Mouse (Mus musculus): ENCODE results near the gene Mcoln2. TPM values are rescaled to one million over a fixed set of nuclear protein-coding genes. Genes with fewer than 3 reads are reported as not detected.

Gene Mcoln2
- polyA plus RNA-seq (2015; fragmentation: Illumina TruSeq; extraction: RNeasy Lipid Tissue Mini Kit (QIAGEN cat#74804); ENCODE audit: low read depth, low replicate concordance): not detected

DNA sequence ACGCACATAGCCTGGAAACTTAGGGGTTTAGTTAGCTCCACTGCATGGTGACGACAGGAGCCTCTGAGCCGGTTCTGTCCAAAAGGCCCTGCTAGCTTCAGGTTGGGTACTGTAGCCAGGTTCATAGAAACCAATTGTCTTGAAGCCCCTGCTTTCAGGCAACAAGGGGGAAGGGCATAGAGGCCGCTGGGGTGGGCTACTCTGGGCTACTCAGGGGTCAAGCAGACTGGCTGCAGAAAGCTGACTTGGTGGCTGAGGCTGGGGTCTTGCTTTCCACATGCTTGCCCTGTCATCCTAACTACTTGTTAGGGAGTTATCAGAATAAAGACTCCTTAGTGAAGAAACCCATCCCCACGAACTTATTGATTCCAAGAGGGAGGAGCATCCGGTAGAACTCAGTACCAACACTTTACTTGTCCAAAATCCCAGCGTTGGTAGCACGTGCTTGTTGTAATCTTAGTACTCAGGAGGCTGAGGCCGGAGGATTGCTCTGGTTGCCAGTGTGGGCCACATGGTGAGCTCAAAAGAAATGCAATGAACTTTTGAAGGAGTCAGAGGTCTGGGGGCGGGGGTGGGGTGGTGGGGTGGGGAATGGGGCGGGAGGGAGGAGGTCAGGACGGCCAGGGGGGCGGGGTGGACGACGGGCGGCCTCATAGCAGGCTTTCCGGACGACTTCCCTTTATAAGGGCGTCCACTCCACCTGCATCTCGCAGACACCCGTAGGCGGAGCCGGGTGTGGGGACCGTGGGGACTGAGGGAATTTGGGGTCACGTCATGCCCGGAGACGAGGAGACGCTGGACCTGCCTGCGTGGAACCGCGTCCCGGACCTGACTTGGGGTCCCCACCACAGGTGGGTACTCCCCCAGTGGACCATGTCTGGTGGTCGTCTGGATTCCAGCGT is at the start of gene Mcoln2:
TSS of gene Mcoln2 (plus strand) at position 678 of the 902 bp plus-strand sequence.

DNA sequence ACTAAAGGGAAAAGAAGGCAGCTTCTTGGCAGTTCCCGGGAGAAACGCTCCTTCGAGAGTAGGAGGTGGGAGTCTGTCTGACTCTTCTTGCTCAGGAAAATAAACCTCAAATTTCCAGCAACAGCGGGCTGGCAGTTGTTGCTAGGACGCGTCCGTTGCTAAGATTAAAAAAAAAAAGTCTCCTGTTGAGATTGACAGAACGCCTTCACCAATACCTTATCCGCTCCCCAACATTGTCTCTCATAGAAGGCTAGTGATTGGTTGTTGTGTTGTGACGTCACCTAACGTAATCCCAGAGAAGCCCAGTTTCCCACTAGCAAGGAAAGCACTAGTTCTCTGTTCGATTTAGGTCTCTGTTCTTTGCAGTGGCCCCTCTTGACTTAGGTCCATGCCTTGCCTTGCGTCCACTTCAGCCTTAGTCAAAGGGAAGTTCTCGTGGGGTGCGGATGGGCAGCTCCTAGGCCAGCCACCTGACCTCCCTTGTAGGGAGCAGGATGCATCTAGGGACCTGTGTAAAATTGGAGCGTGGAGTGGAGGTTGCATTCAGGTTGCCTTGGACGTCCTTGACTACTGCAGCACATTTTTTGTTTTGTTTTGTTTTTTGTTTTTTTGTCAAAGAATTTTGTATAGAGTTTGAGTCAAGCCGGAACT is 41.6 kb upstream of the Mcoln2 start, which contains the start of gene Wdr63:
TSS of gene Wdr63 (minus strand) at position 210 of the 651 bp plus-strand sequence.

DNA sequence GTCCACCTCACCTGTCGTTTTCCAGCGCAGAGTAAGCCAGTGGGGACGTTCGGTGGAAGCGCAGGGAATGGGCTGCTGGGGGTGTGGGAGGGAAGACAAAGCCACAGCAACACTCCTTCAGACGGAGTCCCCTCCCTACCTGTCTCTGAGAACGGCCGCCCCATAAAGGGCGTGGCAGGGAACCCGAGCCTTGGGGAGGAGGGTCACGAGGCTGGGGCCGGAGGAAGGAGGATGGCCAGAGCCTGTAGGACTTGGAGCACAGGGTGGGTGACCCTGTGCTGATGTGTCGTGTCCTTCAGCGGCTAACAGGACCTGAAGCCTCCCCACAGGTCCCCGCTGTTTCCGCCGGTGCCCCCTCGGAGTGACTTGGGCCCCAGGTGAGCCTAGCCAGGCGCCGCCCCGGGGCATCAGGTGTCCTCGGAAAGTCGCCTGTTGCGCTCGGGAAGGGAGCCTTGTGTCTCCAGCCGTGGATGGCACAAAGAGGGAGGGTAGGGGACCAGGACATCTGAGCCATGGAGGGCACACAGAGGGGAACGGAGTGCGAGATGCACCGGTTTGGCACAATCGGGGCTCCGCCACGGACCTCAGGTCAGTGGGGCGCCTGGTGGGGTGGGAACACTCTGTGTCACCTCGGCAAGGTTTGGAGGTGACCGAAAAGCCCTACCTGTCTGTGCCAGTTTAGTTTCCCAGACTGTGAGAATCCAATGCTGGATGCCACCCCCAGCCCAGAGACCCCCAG is 32.2 kb upstream of the Mcoln2 start, which contains the start of gene Mcoln3:
TSS of gene Mcoln3 (plus strand) at position 193 of the 739 bp plus-strand sequence.

DNA sequence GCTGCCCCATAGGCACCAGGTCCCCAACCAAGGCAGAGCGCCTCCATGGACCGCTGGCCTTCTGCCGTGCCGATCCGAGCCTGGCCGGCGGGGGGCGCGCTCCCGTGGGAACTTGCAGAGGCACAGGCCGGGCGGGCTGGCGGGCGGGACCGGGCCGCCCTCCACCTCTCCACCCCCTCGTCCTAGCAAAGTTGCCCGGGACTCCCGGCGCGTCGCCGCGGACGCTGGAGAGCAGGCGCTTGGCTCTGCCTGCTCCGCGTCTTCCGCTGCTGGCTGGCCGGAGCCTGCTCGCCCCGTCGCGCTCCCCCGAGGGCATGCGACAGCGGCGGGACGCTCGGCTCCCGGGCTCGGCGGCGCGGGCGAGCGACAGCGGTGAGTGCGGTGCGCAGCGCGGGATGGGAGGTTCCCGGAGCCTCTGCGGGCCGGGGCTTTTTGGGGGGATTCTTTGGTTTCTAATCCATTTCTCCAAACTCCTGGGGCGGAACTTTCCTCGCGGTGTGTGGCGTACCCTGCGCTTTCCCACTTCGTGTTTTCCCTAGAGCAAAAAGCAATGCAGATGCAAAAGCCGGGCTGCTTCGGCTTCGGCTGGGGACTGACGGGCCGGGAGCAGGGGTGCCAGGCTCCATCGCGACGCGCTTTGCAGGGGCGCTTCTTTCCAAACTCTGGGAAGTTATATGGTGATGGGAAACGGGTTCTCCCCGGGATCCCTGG is 71.3 kb downstream of the Mcoln2 start, which contains the start of gene Lpar3:
TSS of gene Lpar3 (plus strand) at position 188 of the 711 bp plus-strand sequence.

Other genes starting within 250 kb of the Mcoln2 start
- 16.7 TPM for gene Bcl10, start 227.0 kb upstream of the Mcoln2 start, polyA plus RNA-seq (2015; fragmentation: Illumina TruSeq; extraction: RNeasy Lipid Tissue Mini Kit (QIAGEN cat#74804); ENCODE audit: low read depth, low replicate concordance)
- 49.2 TPM for gene 2410004B18Rik, start 211.8 kb upstream of the Mcoln2 start, polyA plus RNA-seq (2015; fragmentation: Illumina TruSeq; extraction: RNeasy Lipid Tissue Mini Kit (QIAGEN cat#74804); ENCODE audit: low read depth, low replicate concordance)
- gene Syde2, start 162.0 kb upstream of the Mcoln2 start, polyA plus RNA-seq (2015; fragmentation: Illumina TruSeq; extraction: RNeasy Lipid Tissue Mini Kit (QIAGEN cat#74804); ENCODE audit: low read depth, low replicate concordance): 1.3 TPM
- 1.7 TPM for gene Wdr63, start 41.7 kb upstream of the Mcoln2 start, polyA plus RNA-seq (2015; fragmentation: Illumina TruSeq; extraction: RNeasy Lipid Tissue Mini Kit (QIAGEN cat#74804); ENCODE audit: low read depth, low replicate concordance)
- not detected for gene Mcoln3, start 32.4 kb upstream of the Mcoln2 start, polyA plus RNA-seq (2015; fragmentation: Illumina TruSeq; extraction: RNeasy Lipid Tissue Mini Kit (QIAGEN cat#74804); ENCODE audit: low read depth, low replicate concordance)
- gene Lpar3, start 71.1 kb downstream of the Mcoln2 start, polyA plus RNA-seq (2015; fragmentation: Illumina TruSeq; extraction: RNeasy Lipid Tissue Mini Kit (QIAGEN cat#74804); ENCODE audit: low read depth, low replicate concordance): 0.18 TPM

Measured in brain, adult 10 weeks (tissue).